Mouse (Mus musculus) yolk sac, embryonic 10.5 days (tissue): Measurements from ENCODE around the gene Was.
"Not testable (repeated sequence)": the region's sequence is repeated elsewhere in the genome, so short reads cannot be mapped to it uniquely, and the experiment has no call there.

Experiments
- DNase-seq: peaks from one replicate; pipeline ENCODE4 v3.0.0-alpha.2; 2017; ENCODE audit warnings: low spot score

The Was gene

DNA sequence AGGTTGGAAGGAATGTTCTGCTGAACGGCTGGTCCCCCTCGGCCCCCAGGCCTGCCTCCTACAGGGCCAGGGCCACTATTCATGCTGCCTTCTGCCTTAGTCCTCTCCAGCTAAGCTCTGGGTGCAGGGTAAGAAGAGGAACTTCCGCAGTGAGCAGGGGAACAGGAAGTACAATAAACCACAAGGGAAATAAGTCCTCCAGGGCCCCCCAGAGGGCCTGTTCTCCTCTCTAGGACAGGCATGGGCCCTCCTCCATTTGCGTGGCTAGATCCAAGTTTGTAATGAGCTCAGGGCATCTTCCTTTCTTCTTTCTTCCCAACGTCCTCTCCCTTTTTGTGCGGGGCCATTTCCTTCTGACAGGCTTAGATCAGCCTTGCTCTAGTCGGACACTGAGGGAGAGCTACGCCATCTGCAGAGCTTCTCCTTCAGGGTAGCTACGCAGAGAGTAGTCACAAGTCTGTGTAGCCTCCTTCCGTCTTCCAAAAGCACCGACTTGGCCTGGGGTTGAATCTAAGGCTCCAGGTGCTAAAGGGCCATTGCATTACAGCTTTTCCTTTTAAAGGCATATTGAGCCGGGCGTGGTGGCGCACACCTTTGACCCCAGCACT is at the start of gene Was:
Was (minus strand) TSS at position 153 of the 608 bp plus-strand sequence.
- DNase-seq: no peak

- no peak for DNase-seq
Measured at GRCm38 (mm10) chrX:8139480-8139879, 49.2 kb upstream of the Was start.

- no peak for DNase-seq
Measured at GRCm38 (mm10) chrX:8135886-8136285, 45.6 kb upstream of the Was start.

DNA sequence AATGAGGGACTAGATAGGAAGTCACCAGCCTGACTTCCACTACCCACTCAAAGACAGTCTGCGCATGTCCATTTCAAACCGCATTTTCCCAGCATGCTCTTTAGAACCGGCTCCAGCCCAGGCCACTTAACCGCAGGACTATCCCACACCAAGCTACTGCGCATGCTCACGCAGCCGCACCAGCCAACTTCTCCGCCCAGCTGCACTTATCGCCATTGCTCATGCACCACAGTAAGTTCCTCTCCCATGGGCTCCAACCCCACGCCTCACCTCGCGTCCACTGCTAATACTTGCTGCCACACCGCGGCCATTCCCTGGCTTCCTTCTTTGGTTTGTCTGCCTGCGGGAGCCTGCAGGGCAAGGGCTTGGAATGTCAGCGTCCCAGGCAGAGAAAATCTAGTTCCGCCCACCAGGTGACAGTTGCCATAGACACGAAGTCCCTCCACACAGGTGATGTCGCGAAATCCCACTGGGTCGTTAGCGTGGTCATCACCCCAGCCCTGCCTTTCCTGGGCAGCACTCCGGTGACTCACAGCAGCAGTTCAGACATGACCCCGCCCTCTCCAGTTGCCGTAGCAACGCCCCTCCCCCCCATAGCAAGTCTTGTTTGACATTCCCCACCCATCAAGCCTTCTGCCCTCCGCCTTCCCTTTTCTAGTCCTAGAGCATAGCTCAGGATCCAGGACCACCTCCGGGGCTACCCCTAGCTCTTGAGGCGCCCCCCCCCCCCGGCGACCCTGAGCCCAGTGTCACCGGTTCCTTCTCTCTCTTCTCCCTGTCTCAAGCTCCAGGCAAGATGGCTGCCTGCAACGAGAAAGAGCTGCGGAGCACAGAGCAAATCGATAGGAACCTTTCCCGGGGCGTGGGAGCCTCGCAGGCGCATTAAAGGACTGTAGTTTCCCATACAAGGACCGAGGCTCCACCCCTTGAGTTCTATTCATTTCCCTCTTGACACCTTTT is 42.0 kb upstream of the Was start, which contains the start of gene Wdr13:
Wdr13 (minus strand) TSS at position 876 of the 960 bp plus-strand sequence.
- peak; percentile 92 for DNase-seq

DNA sequence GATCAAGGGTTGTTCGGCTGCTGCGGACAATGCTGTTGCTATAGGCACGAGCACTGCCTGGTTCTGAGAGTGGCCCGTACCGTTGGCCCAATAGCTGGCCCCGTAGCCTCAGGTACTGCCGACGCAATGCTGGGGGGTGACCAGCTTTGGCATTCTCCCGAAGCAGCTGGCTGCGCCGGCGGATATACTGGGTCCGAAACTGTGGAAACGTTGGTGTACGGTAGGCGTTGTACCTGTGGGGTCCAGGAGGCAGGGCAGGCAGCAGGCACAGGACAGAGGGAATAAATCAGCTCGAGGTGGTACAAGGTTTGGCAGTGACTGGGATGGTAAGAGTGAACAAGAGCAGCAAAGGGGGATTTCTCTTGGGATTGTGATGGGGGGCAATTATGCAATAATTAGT is 41.1 kb upstream of the Was start:
- no peak for DNase-seq

- no peak for DNase-seq
Measured at GRCm38 (mm10) chrX:8125235-8125634, 34.9 kb upstream of the Was start.

DNA sequence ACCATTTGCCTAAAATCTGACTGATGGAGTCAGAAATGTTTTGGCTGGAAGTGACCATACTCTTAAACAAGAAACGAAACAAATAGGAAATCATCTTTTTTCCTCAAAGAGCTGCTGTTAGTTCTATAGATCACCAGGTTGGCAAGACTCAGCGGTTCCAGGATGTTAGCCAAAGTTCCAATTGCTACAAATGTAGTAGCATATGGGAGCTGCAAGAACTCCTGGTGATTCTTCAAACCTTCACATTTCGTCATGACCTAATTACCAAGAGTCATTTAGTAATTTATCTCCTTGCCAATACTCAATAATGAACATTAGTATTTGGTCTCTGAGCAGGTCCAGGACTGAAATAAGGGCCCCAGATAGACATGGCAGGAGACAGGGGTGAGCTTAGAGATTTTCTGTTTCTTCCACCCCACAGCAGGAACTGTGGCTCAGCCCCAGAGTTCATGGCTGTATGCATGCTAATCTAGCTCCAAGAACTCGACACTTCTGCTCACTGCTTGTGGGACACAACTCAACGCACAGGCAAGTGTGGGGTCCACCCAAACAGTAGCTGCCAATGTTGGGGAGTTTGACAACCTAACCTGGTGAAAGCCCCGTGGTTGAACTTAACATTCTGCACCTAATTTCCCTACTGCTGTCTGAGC is 33.6 kb upstream of the Was start:
- no peak for DNase-seq

DNA sequence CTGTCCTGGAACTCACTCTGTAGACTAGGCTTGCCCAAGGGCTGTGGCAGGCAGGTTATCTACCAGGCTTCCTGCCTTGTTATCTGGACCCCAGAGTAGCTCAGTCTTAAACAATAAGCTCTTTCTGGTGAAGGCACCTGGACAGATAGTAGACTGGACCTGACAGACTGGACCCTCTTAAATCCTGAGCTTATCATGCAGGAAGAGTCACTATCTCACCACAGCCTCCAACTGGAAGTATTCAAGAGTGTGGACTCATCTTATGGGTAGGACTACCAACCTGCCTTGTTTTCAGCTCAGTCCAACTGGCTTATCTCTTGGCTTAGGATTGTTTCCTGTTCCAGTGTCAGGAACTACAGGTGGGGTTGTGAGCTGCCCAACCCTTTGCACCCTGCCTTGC is 27.0 kb upstream of the Was start:
- no peak for DNase-seq

DNA sequence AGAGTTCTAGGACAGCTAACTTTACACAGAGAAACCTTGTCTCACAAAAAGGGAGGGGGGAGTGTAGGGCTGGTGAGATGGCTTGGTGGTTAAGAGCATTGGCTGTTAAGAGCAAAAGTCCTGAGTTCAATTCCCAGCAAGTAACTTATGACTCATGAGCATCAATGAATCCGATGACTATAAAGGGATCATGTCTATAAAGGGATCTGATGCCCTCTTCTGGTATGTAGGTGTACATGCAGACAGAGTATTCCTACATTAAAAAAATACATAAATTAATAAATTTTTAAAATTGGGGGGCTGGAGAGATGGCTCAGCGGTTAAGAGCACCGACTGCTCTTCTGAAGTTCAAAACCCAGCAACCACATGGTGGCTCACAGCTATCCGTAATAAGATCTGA is 25.0 kb upstream of the Was start:
- no peak for DNase-seq

GRCm38 (mm10) chrX:8105019-8105418 is 14.7 kb upstream of the Was start:
- no peak for DNase-seq

GRCm38 (mm10) chrX:8102213-8102668 is 11.9 kb upstream of the Was start:
- peak; percentile 6 for DNase-seq

DNA sequence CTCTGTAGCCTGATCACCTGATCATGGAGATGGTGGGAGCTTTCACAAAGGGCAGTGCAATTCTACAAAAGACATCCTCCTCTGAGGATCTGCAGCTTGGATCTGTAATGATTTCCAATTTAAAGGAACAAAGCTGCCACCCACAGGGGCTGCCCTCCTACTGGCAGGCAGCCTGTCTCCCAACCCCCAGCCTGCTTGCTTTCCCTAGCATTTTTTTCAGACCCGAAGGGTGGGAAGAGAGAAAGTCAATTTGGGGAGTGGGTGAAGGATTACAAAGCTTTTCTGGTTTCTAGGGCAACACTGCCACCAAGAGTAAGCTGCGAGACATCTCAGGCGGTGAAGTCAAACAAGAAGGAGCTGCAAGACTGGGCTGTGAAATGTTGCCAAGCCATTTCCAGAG is 10.7 kb upstream of the Was start:
- peak; percentile 58 for DNase-seq

- peak; percentile 41 for DNase-seq
Measured at GRCm38 (mm10) chrX:8099435-8099834, 9.1 kb upstream of the Was start.

DNA sequence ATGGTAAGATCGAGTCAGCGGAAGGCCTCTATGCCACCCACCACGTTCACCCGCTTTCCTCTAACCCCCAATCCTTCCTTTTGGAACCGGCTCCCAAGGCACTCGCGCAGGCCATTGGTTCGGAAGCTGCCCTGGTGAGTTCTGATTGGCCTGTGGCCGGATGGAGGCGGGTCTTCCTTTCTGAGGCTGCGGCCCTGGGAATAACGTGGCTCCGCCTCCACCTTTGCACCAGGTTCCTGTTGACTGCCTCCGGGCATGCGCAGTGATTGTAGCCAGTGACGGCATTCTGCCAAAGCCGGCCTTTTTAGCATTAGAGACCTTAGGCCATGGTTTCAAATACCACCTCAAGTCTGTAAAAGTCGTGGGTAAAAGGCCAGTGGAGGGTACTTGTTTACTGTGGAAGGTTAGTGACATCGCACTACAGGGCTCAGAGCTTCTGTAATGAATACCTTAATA is 6.5 kb upstream of the Was start:
- peak; percentile 94 for DNase-seq

GRCm38 (mm10) chrX:8096068-8096786 is 5.9 kb upstream of the Was start:
- DNase-seq: not testable (repeated sequence)

DNA sequence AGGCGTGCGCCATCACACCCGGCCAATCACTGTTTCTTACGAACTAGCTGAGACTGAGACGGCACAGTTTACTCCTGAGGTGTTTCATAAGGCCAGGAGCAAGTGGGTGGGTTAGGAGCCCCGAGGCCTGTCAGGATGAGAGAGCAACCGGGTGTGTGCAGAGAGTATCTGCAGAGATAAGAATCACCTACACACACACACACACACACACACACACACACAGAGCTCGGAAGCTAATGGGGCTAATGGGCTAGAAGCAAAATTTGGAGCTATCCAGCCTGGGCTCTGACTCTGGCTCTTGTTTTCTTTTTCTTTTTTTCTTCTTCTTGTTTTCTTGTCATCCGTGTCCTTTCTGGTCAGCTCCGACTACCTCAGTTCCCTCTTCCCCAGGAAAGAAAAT is 5.2 kb upstream of the Was start:
- DNase-seq: no peak

DNA sequence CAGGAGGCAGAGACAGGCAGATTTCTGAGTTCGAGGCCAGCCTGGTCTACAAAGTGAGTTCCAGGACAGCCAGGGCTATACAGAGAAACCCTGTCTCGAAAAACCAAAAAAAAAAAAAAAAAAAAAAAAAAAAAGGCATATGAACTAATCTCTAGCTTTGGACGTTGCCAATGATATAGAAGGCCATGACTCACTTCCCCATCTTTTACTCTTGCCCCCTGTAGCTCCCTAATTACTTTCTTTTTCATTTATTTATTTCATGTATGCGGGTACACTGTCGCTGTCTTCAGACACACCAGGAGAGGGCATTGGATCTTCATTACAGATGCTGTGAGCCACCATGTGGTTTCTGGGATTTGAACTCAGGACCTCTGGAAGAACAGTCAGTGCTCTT is 653 bp upstream of the Was start:
- not testable (repeated sequence) for DNase-seq

DNA sequence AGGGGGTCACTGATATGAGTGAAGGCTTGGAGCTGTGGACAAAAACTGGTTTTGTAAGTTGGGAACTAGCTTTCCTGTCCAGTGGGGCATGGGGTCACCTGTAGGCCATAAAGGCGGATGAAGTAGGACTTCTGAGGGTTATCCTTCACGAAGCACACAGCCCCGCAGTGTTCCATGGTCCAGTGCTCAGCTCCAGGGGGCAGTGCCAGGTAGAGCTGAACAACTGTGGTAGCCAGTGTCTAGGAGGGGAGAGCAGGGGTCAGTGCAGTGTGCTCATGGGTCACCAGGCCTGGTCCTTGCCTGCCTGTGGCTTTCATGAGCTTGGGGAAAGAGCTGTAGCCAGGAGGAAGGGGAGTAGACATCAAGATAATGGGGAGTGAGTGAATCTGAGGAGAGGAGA is 552 bp downstream of the Was start:
- DNase-seq: no peak

GRCm38 (mm10) chrX:8085611-8086010 is 4.7 kb downstream of the Was start:
- DNase-seq: no peak

GRCm38 (mm10) chrX:8084771-8085259 is 5.5 kb downstream of the Was start:
- DNase-seq: no peak

- no peak for DNase-seq
Measured at GRCm38 (mm10) chrX:8075104-8075503, 15.2 kb downstream of the Was start.
